Comparison of ENCODE assay signal across 8 mouse cellular contexts in genomic region chr4:145213999-145214785, GRCm38 (mm10). TPM values are rescaled to one million over a fixed set of nuclear protein-coding genes. Genes with fewer than 3 reads are reported as not detected.
A peak's percentile ranks its signal among the peaks of the same experiment; 100 is the strongest.
DNase-seq lines count a peak whose midpoint lies in the region; ATAC-seq and TF ChIP-seq lines count a peak whose summit lies in the region.

No protein-coding gene starts in this region.

- H3K9me3 ChIP-seq in heart, embryonic 13.5 days = no peaks in the 10 kb centered on the region
- no peaks in the 10 kb centered on the region for H3K9me3 ChIP-seq in kidney, postnatal 0 days (replicated peaks; ENCODE audit: low read length)

- H3K27ac ChIP-seq in bone marrow macrophage, adult 2 months (ENCODE audit: insufficient read depth, low read depth, low read length) = peak overlapping the region; percentile 77
- H3K27ac ChIP-seq in heart, embryonic 13.5 days (replicated peaks) = no peak overlapping the region
- no peak overlapping the region for H3K27ac ChIP-seq in kidney, postnatal 0 days
- no peak overlapping the region for H3K27ac ChIP-seq in liver, adult 2 months (replicated peaks; ENCODE audit: insufficient read depth, low read depth, low read length)

- H3K4me1 ChIP-seq in bone marrow macrophage, adult 2 months (ENCODE audit: control insufficient read depth, insufficient read depth, low read length) = peaks cover 59% of the 10 kb centered on the region
- H3K4me1 ChIP-seq in heart, embryonic 13.5 days = 0 out of 2 replicates have a peak, but pooled peaks cover 5% of the 10 kb centered on the region
- H3K4me1 ChIP-seq in kidney, postnatal 0 days (replicated peaks; ENCODE audit: insufficient read depth, low read length) = no peaks in the 10 kb centered on the region
- H3K4me1 ChIP-seq in liver, adult 2 months (ENCODE audit: control insufficient read depth, insufficient read depth, low read length) = peaks cover 11% of the 10 kb centered on the region

- H3K36me3 ChIP-seq in heart, embryonic 13.5 days = no peaks in the 10 kb centered on the region
- no peaks in the 10 kb centered on the region for H3K36me3 ChIP-seq in kidney, postnatal 0 days (ENCODE audit: insufficient read depth, low read length)
- H3K36me3 ChIP-seq in liver, adult 2 months (ENCODE audit: control insufficient read depth, insufficient read depth, low read length) = peaks cover 24% of the 10 kb centered on the region; the same call in 1 of the 2 replicates
- H3K36me3 ChIP-seq in myocyte (ENCODE audit: control insufficient read depth, insufficient read depth) = peaks cover 2% of the 10 kb centered on the region

- no peak for TF ChIP-seq POLR2A in bone marrow macrophage, adult 2 months (IDR thresholded peaks at IDR 0.05; ENCODE audit: borderline replicate concordance, low read depth, low read length)
- TF ChIP-seq POLR2A in liver, adult 2 months (IDR thresholded peaks at IDR 0.05; ENCODE audit: extremely low read depth, insufficient read depth, low read length) = no peak
- TF ChIP-seq POLR2A in myocyte (IDR thresholded peaks at IDR 0.05; ENCODE audit: insufficient read length, low read depth) = no peak

- H3K4me2 ChIP-seq in heart, embryonic 13.5 days = no peak overlapping the region
- no peak overlapping the region for H3K4me2 ChIP-seq in kidney, postnatal 0 days (ENCODE audit: low read length)
- peak overlapping the region; percentile 42 for H3K4me2 ChIP-seq in myocyte (ENCODE audit: low read depth)

- 36% methylated on average over 8 of the region's 8 CpGs for WGBS in heart, embryonic 13.5 days
- 33% methylated on average over 8 of the region's 8 CpGs for WGBS in kidney, postnatal 0 days
- 36% methylated on average over 8 of the region's 8 CpGs for WGBS in liver, adult 2 months

- no peak overlapping the region for H3ac ChIP-seq in myocyte (ENCODE audit: control insufficient read depth, insufficient read length)

- H3K27me3 ChIP-seq in heart, embryonic 13.5 days (replicated peaks) = no peaks in the 10 kb centered on the region
- H3K27me3 ChIP-seq in kidney, postnatal 0 days (ENCODE audit: insufficient read depth, low read length) = no peaks in the 10 kb centered on the region
- no peaks in the 10 kb centered on the region for H3K27me3 ChIP-seq in liver, adult 2 months (ENCODE audit: control insufficient read depth, insufficient read depth, low read length)
- no peaks in the 10 kb centered on the region for H3K27me3 ChIP-seq in myocyte (ENCODE audit: control insufficient read depth, insufficient read depth, insufficient read length)

- no peak overlapping the region for H3K4me3 ChIP-seq in bone marrow macrophage, adult 2 months (ENCODE audit: insufficient read depth, low read length)
- H3K4me3 ChIP-seq in heart, embryonic 13.5 days = no peak overlapping the region
- no peak overlapping the region for H3K4me3 ChIP-seq in kidney, postnatal 0 days (replicated peaks; ENCODE audit: low read depth, low read length)
- no peak overlapping the region for H3K4me3 ChIP-seq in liver, adult 2 months (ENCODE audit: insufficient read depth, low read depth, low read length)
- H3K4me3 ChIP-seq in myocyte = no peak overlapping the region

- peak; percentile 50 for TF ChIP-seq CTCF in bone marrow macrophage, adult 2 months (IDR thresholded peaks at IDR 0.05; ENCODE audit: low read depth, low read length)
- TF ChIP-seq CTCF in kidney, postnatal 0 days (IDR thresholded peaks at IDR 0.05; ENCODE audit: low read depth) = peak; percentile 98
- peak; percentile 96 for TF ChIP-seq CTCF in liver, adult 2 months (IDR thresholded peaks at IDR 0.05; ENCODE audit: low read depth, low read length)

- DNase-seq in B cell, adult 2 months = peak; percentile 95 to 96
- peak; percentile 92 for DNase-seq in kidney, postnatal 0 days (ENCODE audit: low spot score)
- DNase-seq in liver, adult 2 months (ENCODE audit: extremely low read depth, low read depth, low spot score) = peak; percentile 76
- peak; percentile 89 to 98 for DNase-seq in spleen, postnatal 4 days (ENCODE audit: low spot score in 2 of 2)

- peak; percentile 91 for ATAC-seq in erythroid progenitor cell, adult 5-6 weeks (replicated peaks; ENCODE audit: low FRiP score, poor library complexity, severe bottlenecking)
- ATAC-seq in heart, embryonic 13.5 days (ENCODE audit: extremely low read depth, insufficient number of reproducible peaks, low FRiP score, low TSS enrichment) = peak; percentile 41
- peak; percentile 83 for ATAC-seq in kidney, postnatal 0 days (replicated peaks; ENCODE audit: low FRiP score, low read depth)

- no peak overlapping the region for H3K9ac ChIP-seq in heart, embryonic 13.5 days
- no peak overlapping the region for H3K9ac ChIP-seq in kidney, postnatal 0 days (ENCODE audit: low read depth, low read length)
- H3K9ac ChIP-seq in liver, adult 2 months (ENCODE audit: low read depth, low read length) = no peak overlapping the region

- H3K79me2 ChIP-seq in liver, adult 2 months (ENCODE audit: control insufficient read depth, insufficient read depth, low read length) = no peaks in the 10 kb centered on the region; the same call in 1 of the 2 replicates
- H3K79me2 ChIP-seq in myocyte (ENCODE audit: control insufficient read depth, insufficient read depth) = no peaks in the 10 kb centered on the region

TF ChIP-seq in myocyte, 11 proteins besides CTCF, POLR2A, EP300 and RAD21:
- TF ChIP-seq MYOG (IDR thresholded peaks at IDR 0.05; ENCODE audit: control insufficient read depth in 1 of 3, insufficient read depth in 1 of 3, insufficient read length in 2 of 3, low read depth in 2 of 3) (no peak), USF1 (IDR thresholded peaks at IDR 0.05; ENCODE audit: low read depth) (no peak), CEBPB (IDR thresholded peaks at IDR 0.05; ENCODE audit: insufficient read depth, poor library complexity, severe bottlenecking) (no peak), E2F4 (IDR thresholded peaks at IDR 0.05; ENCODE audit: insufficient read depth) (no peak), TCF3 (IDR thresholded peaks at IDR 0.05; ENCODE audit: insufficient read length, low read depth) (no peak), POLR2AphosphoS2 (IDR thresholded peaks at IDR 0.05; ENCODE audit: insufficient read length, low read depth) (no peak), REST (IDR thresholded peaks at IDR 0.05; ENCODE audit: insufficient read depth, insufficient read length) (no peak), MYOD1 (IDR thresholded peaks at IDR 0.05; ENCODE audit: control insufficient read depth in 1 of 3, insufficient read length in 2 of 3, low read depth in 2 of 3) (no peak), TCF12 (IDR thresholded peaks at IDR 0.05; ENCODE audit: insufficient read depth, poor library complexity, severe bottlenecking) (no peak), MAX (IDR thresholded peaks at IDR 0.05; ENCODE audit: low read depth) (no peak), SRF (IDR thresholded peaks at IDR 0.05; ENCODE audit: control insufficient read depth, insufficient read length, low read depth) (no peak)
TF ChIP-seq in myocyte: peak in this region for 0.

RNA-seq across cellular contexts. Expression of gene Vps13d, which starts 19.4 kb away (rescaled TPM):
- 37.4 and 44.8 TPM in 2 replicates for polyA plus RNA-seq in bone marrow macrophage, adult 2 months (2012; ENCODE audit: insufficient read depth, insufficient read length, missing spikeins)
- total RNA-seq in erythroid progenitor cell, adult 5-6 weeks (2015; ENCODE audit: low replicate concordance) = 46.9 and 54.5 TPM in 2 replicates
- 65.3 and 66.2 TPM in 2 replicates for total RNA-seq in erythroid progenitor cell, adult 5-6 weeks (2017; ENCODE audit: low replicate concordance)
- polyA plus RNA-seq in heart, embryonic 13.5 days (2015; fragmentation: Nextera tagmentation; extraction: Ambion mirVana) = 6.2 and 6.6 TPM in 2 replicates
- 14.7 and 15.2 TPM in 2 replicates for polyA plus RNA-seq in kidney, postnatal 0 days (2015; fragmentation: Nextera tagmentation; extraction: Ambion mirVana)
- 32.4 and 36.2 TPM in 2 replicates for total RNA-seq in liver, adult 2 months (2014; rRNA removed)
- 11.6 and 13.3 TPM in 2 replicates for polyA plus RNA-seq in liver, adult 2 months (2012; rRNA removed)
- polyA plus RNA-seq in myocyte (2012; fragmentation: generic; extraction: Trizol) = 20.0 TPM

RNA-seq across cellular contexts. Expression of gene Tnfrsf1b, which starts 32.5 kb away (rescaled TPM):
- 181 and 222 TPM in 2 replicates for polyA plus RNA-seq in bone marrow macrophage, adult 2 months (2012; ENCODE audit: insufficient read depth, insufficient read length, missing spikeins)
- total RNA-seq in erythroid progenitor cell, adult 5-6 weeks (2015; ENCODE audit: low replicate concordance) = 7.6 and 23.1 TPM in 2 replicates
- total RNA-seq in erythroid progenitor cell, adult 5-6 weeks (2017; ENCODE audit: low replicate concordance) = 6.3 and 8.2 TPM in 2 replicates
- polyA plus RNA-seq in heart, embryonic 13.5 days (2015; fragmentation: Nextera tagmentation; extraction: Ambion mirVana) = 2.7 and 3.0 TPM in 2 replicates
- polyA plus RNA-seq in kidney, postnatal 0 days (2015; fragmentation: Nextera tagmentation; extraction: Ambion mirVana) = 2.5 TPM in 2 replicates
- total RNA-seq in liver, adult 2 months (2014; rRNA removed) = 10.8 and 14.9 TPM in 2 replicates
- polyA plus RNA-seq in liver, adult 2 months (2012; rRNA removed) = 16.8 and 16.9 TPM in 2 replicates
- polyA plus RNA-seq in myocyte (2012; fragmentation: generic; extraction: Trizol) = 9.7 TPM

Comparison
In these comparisons a context has a peak if more than half of its experiments do, and no peak if none do; other contexts are left out.
1. ATAC-seq: peak in every context shown above with its lines; median percentile 91 in erythroid progenitor cell, adult 5-6 weeks; 83 in kidney, postnatal 0 days; 41 in heart, embryonic 13.5 days.
2. RNA of gene Tnfrsf1b, which starts 32.5 kb away (polyA plus RNA-seq): 181 to 222 TPM in bone marrow macrophage, adult 2 months; 16.8 to 16.9 TPM in liver, adult 2 months, 9.7 TPM in myocyte (single experiment), 2.7 to 3.0 TPM in heart, embryonic 13.5 days and 2.5 TPM in kidney, postnatal 0 days; every median in the first group is over 10 times any median in the second.
3. Peak in every context shown above with its lines, with median percentiles within 50 percentile points of each other: DNase-seq and CTCF ChIP-seq.